In genomic region chr2:163205262-163205647, GRCm38 (mm10) we compare ENCODE assay signal across 9 mouse cellular contexts. TPM values are rescaled to one million over a fixed set of nuclear protein-coding genes. Genes with fewer than 3 reads are reported as not detected.
A peak's percentile ranks its signal among the peaks of the same experiment; 100 is the strongest.
DNase-seq lines count a peak whose midpoint lies in the region; ATAC-seq lines count a peak whose summit lies in the region.
"Had no signal": no experiment of that assay in that cellular context is flagged by ENCODE, and none has a peak within 500 bp of the region (broad histone marks: within the 10 kb centered on the region; RNA-seq: fewer than 3 reads in every experiment).

No protein-coding gene starts in this region.

- H3K9ac ChIP-seq in heart, embryonic 11.5 days (ENCODE audit: low read depth, low read length): no peak overlapping the region

- H3K27me3 ChIP-seq in heart, embryonic 11.5 days (ENCODE audit: control insufficient read depth, insufficient read depth, low read length): peaks cover 35% of the 10 kb centered on the region
- H3K27me3 ChIP-seq in hindbrain, embryonic 10.5 days (ENCODE audit: insufficient read depth, poor library complexity, severe bottlenecking): peaks cover 68% of the 10 kb centered on the region
- H3K27me3 ChIP-seq in midbrain, embryonic 10.5 days (ENCODE audit: low read depth, poor library complexity, severe bottlenecking): peaks cover 36% of the 10 kb centered on the region

- no peak for ATAC-seq in heart, embryonic 11.5 days (replicated peaks; ENCODE audit: insufficient number of reproducible peaks, low FRiP score, low TSS enrichment)

- H3K4me1 ChIP-seq in heart, embryonic 11.5 days (ENCODE audit: control insufficient read depth, insufficient read depth, low read length): peaks cover 10% of the 10 kb centered on the region
- H3K4me1 ChIP-seq in hindbrain, embryonic 10.5 days (replicated peaks): peaks cover 53% of the 10 kb centered on the region
- H3K4me1 ChIP-seq in midbrain, embryonic 10.5 days: peaks cover 63% of the 10 kb centered on the region

- peak overlapping the region; percentile 53 for H3K4me3 ChIP-seq in heart, embryonic 11.5 days (ENCODE audit: low read depth, low read length)
- H3K4me3 ChIP-seq in hindbrain, embryonic 10.5 days: peak overlapping the region; percentile 73
- H3K4me3 ChIP-seq in midbrain, embryonic 10.5 days: peak overlapping the region; percentile 80

- no peak overlapping the region for H3K27ac ChIP-seq in heart, embryonic 11.5 days (ENCODE audit: low read depth, low read length)
- peak overlapping the region; percentile 92 for H3K27ac ChIP-seq in hindbrain, embryonic 10.5 days
- peak overlapping the region; percentile 95 for H3K27ac ChIP-seq in midbrain, embryonic 10.5 days (replicated peaks)

- 1% methylated on average over 6 of the region's 6 CpGs for WGBS in heart, embryonic 11.5 days (ENCODE audit: insufficient replicate concordance)
- 2% methylated on average over 6 of the region's 6 CpGs for WGBS in hindbrain, embryonic 10.5 days
- WGBS in midbrain, embryonic 10.5 days: 0% methylated on average over 6 of the region's 6 CpGs

- no peaks in the 10 kb centered on the region for H3K9me3 ChIP-seq in heart, embryonic 11.5 days (replicated peaks; ENCODE audit: control insufficient read depth, low read length)
- peaks cover 15% of the 10 kb centered on the region for H3K9me3 ChIP-seq in hindbrain, embryonic 10.5 days
- peaks cover 8% of the 10 kb centered on the region; the same call in 1 of the 2 replicates for H3K9me3 ChIP-seq in midbrain, embryonic 10.5 days (replicated peaks)

- peak overlapping the region; percentile 78 for H3K4me2 ChIP-seq in heart, embryonic 11.5 days

- no peaks in the 10 kb centered on the region for H3K36me3 ChIP-seq in heart, embryonic 11.5 days (ENCODE audit: control insufficient read depth, insufficient read depth, low read length)
- H3K36me3 ChIP-seq in hindbrain, embryonic 10.5 days: peaks cover 5% of the 10 kb centered on the region; the same call in 1 of the 2 replicates
- peaks cover 21% of the 10 kb centered on the region for H3K36me3 ChIP-seq in midbrain, embryonic 10.5 days

- intact Hi-C loops in heart, postnatal 25 days (cut with DNase I): no loop called here
- intact Hi-C loops in left cerebral cortex, postnatal 36 days (cut with DNase I): loop anchor here (5.0 kb wide), 2 partner anchors 37 to 127 kb away; no protein-coding TSS in a partner anchor

- DNase-seq in heart, postnatal 25 days (ENCODE audit: low spot score): no peak
- peak; percentile 29 for DNase-seq in Muller cell, postnatal 12 days (ENCODE audit: inconsistent ontology term)
- DNase-seq in hindbrain, embryonic 10.5 days (ENCODE audit: low spot score): peak; percentile 37
- no peak for DNase-seq in midbrain, embryonic 10.5 days (ENCODE audit: low spot score)
- DNase-seq in ovary, postnatal 14 days (ENCODE audit: low spot score): no peak
- DNase-seq in adrenal gland, adult 8-10 months: no peak
- DNase-seq in left cerebral cortex, postnatal 36 days (ENCODE audit: low spot score in 2 of 2): no peak
- DNase-seq: layer of hippocampus, adult 9-11 months had no signal

RNA-seq across cellular contexts. Expression of gene Tox2, which starts 2.3 kb away (rescaled TPM):
- 1.8 and 1.9 TPM in 2 replicates for polyA plus RNA-seq in heart, embryonic 11.5 days (2014; fragmentation: Nextera tagmentation; extraction: Ambion mirVana)
- total RNA-seq in heart, postnatal 25 days (2021): 1 to 10 TPM; 1.3 to 2.0 TPM
- polyA plus RNA-seq in hindbrain, embryonic 10.5 days (2016; fragmentation: Nextera tagmentation; extraction: Ambion mirVana): 29.6 and 29.8 TPM in 2 replicates
- polyA plus RNA-seq in midbrain, embryonic 10.5 days (2016; fragmentation: Nextera tagmentation; extraction: Ambion mirVana): 45.5 and 52.3 TPM in 2 replicates
- total RNA-seq in adrenal gland, adult 8-10 months (2022): 10 to 100 TPM in 2 of 4 experiments, 1 to 10 TPM in 2; 2.3 to 11.7 (median 6.8) TPM
- 10 to 100 TPM; 28.2 to 31.0 TPM for total RNA-seq in left cerebral cortex, postnatal 36 days (2021)

Comparison
In these comparisons a context has a peak if more than half of its experiments do, and no peak if none do; other contexts are left out.
1. DNase-seq: peak in Muller cell, postnatal 12 days (single experiment) and hindbrain, embryonic 10.5 days (single experiment); none in heart, postnatal 25 days (single experiment), midbrain, embryonic 10.5 days (single experiment), ovary, postnatal 14 days (single experiment), adrenal gland, adult 8-10 months (single experiment) and left cerebral cortex, postnatal 36 days (0 of 2).
2. Peak in every context shown above with its lines, with median percentiles within 50 percentile points of each other: H3K4me3 ChIP-seq.